Mouse (Mus musculus): ENCODE data around the gene Asap3.
A peak's percentile ranks its signal among the peaks of the same experiment; 100 is the strongest.

Asap3 gene

GRCm38 (mm10) chr4:136249780-136250179, 43.6 kb downstream of the Asap3 start:
- DNase-seq (ENCODE audit: low spot score in 2 of 2), result no peak

GRCm38 (mm10) chr4:136255919-136256318, 49.8 kb downstream of the Asap3 start:
- DNase-seq (ENCODE audit: low spot score in 2 of 2), result no peak

- no peak for DNase-seq (ENCODE audit: low spot score in 2 of 2)
These were observed 50.5 kb downstream of the Asap3 start for GRCm38 (mm10) chr4:136256696-136257095.

- no peak for DNase-seq (ENCODE audit: low spot score in 2 of 2)
These were observed 53.8 kb downstream of the Asap3 start for GRCm38 (mm10) chr4:136259916-136260315.

GRCm38 (mm10) chr4:136260491-136261180, 54.5 kb downstream of the Asap3 start:
- DNase-seq (ENCODE audit: low spot score in 2 of 2), result peak; percentile 85 to 86

- no peak for DNase-seq (ENCODE audit: low spot score in 2 of 2)
These were observed 55.7 kb downstream of the Asap3 start for GRCm38 (mm10) chr4:136261912-136262311.

- DNase-seq (ENCODE audit: low spot score in 2 of 2), result no peak
These were observed 57.4 kb downstream of the Asap3 start for GRCm38 (mm10) chr4:136263555-136263954.

GRCm38 (mm10) chr4:136266716-136267343, 60.7 kb downstream of the Asap3 start:
- DNase-seq (ENCODE audit: low spot score in 2 of 2), result no peak

- no peak for DNase-seq (ENCODE audit: low spot score in 2 of 2)
These were observed 62.7 kb downstream of the Asap3 start for GRCm38 (mm10) chr4:136268912-136269311.

GRCm38 (mm10) chr4:136270648-136271047, 64.5 kb downstream of the Asap3 start:
- no peak for DNase-seq (ENCODE audit: low spot score in 2 of 2)

- DNase-seq (ENCODE audit: low spot score in 2 of 2), result no peak
These were observed 74.9 kb downstream of the Asap3 start for GRCm38 (mm10) chr4:136281097-136281496.

GRCm38 (mm10) chr4:136281611-136282010, 75.4 kb downstream of the Asap3 start:
- peak; percentile 46 to 75 for DNase-seq (ENCODE audit: low spot score in 2 of 2)

GRCm38 (mm10) chr4:136282621-136283480, 76.7 kb downstream of the Asap3 start:
- DNase-seq (ENCODE audit: low spot score in 2 of 2), result no peak

- no peak for DNase-seq (ENCODE audit: low spot score in 2 of 2)
These were observed 77.6 kb downstream of the Asap3 start for GRCm38 (mm10) chr4:136283783-136284182.

GRCm38 (mm10) chr4:136284455-136284854, 78.3 kb downstream of the Asap3 start, which contains the start of gene Zfp46:
Gene Zfp46 (plus strand): TSS chr4:136284683.
- DNase-seq (ENCODE audit: low spot score in 2 of 2), result peak; percentile 88 to 93

GRCm38 (mm10) chr4:136284891-136285290, 78.7 kb downstream of the Asap3 start:
- peak in 1 of 2 experiments; percentile 58 for DNase-seq (ENCODE audit: low spot score in 2 of 2)

GRCm38 (mm10) chr4:136285348-136285810, 79.2 kb downstream of the Asap3 start:
- peak; percentile 93 to 95 for DNase-seq (ENCODE audit: low spot score in 2 of 2)

- peak; percentile 94 to 97 for DNase-seq (ENCODE audit: low spot score in 2 of 2)
These were observed 79.7 kb downstream of the Asap3 start for GRCm38 (mm10) chr4:136285811-136286371.

GRCm38 (mm10) chr4:136289918-136290780, 84.0 kb downstream of the Asap3 start:
- no peak for DNase-seq (ENCODE audit: low spot score in 2 of 2)

- no peak for DNase-seq (ENCODE audit: low spot score in 2 of 2)
These were observed 84.8 kb downstream of the Asap3 start for GRCm38 (mm10) chr4:136290781-136291595.

Data from right cerebral cortex, adult 2 months (tissue).